Mouse (Mus musculus) kidney, adult 8-10 months (tissue): Measurements from ENCODE around the gene Snca.

Experiments
- DNase-seq, 2 experiments: peaks; one replicate each; pipeline ENCODE4 v3.0.0; 2022

The Snca gene

DNA sequence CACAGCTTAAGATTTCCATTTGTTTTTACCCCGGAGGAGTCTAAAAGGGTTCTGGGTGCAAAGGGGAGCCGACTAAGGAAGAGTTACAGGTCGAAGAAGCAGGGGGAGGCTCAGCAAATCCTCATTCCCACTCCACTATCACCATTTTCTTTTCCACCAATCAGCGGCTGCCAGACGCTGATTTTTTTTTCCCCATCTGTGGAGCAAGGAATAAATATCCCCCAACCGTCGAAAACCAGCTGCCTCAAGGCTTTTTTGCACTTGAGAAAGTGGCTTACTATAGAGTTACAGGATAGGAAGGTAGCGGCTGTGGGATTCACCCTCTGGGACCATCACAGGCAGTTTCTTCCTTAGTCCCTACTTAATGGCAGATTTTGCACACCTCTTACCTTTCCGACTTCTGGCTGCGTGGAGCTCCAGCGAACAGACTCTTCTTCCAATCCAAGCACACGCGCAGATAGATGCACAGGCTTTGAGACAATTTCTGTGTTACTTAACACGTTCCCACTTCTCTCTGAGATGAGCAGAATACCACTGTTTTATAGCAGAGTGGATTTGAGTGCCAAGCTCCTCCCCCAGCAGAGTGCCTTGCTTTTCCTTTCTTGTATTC, at the start of gene Snca:
TSS of gene Snca (minus strand) at position 574 of the 610 bp plus-strand sequence.
- no peak for DNase-seq

DNA sequence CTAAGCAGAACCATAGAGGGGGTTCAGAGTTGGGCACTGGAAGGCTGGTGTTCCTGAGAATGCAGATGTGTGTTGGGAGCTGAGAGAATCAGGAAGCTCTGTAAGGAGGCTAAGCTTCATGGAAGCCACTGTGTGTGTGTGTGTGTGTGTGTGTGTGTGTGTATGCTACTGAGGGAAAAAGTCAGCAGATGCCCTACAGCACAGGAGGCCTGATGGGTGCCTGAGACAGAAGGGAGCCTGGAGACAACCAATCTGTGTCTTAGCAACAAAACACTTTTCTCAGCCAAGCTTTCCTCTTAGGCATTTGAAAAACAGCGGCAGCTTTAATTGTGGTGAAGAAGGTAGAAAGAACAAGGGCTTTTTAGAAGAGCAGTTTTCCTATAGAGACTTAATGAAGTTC, 40.5 kb upstream of the Snca start:
- no peak for DNase-seq

DNA sequence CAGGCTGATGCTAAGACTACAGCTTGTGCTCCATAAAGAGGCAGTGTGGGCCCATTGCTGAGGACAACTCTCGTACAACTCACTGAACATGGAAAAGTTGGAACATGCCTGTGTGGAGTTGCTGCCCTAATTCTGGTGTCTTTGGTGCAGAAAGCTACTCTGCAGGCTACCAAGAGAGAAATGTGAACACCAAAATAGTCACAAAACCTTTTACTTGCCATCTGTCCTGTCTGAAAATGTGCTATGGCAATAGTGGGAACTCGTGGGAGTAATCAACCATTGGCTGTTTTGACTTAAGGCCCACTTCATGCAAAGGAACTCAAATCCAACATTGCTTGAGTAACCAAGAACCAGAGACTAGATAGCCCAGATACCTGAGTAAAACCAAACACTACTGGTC, 26.9 kb upstream of the Snca start:
- DNase-seq, result no peak

DNA sequence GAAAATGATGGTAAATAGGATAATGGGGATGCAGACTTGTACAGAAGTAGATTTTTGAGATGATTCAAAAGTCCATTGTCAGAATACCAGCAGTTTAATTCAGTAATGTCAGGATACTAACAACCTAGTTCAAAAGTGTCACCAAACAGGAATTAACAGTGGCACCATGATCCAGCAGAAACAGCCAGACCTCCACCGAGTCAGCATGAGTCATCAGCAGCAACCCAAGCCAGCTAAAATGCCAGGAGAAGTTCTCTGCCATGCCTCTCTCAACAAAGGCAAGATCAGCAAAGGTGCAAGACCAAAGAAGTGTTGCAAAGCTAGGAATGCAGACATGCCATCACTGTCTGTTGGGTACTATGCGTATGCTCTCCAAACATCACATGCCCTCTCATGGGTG, 22.0 kb upstream of the Snca start:
- no peak for DNase-seq

DNA sequence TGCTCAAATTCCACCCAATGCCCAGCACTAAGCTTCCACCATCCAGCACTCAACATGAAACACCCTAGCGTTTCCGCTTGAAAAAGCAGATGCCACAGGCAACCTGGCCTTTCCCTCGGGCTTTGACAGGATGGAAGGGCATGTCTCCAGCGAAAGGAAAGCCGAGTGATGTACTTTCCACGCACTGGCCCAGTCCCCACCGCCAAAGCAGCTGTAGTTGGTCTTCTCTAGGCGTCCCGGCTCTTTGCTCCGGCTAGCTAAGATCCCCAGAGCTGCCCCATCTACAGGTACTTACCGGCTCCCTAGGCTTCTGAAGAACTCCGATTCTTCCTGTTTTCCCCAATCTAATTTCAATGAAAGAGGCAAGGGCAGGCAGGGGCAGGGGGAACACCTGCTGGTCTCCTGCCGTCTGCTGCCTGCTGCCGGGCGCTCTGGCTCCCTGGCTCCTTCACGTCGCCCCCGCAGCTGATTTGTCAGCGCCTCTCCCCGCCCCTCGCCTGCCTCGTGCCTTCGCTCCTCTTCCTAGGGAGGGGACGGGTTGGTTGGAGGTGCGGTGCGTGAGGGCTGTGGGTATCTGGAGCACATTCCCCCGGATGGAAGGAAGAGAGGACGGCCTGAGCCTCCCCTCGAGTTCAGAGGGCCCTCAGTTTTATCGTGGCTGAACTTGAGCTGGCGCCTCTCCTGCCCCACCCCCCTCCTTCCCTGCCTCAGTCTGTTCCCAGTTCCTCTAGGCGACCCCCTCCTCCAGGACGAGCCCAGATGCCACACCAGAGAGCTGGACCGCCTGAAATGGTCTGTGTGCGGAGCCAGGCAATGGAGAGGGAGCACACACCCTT, 1.0 kb downstream of the Snca start:
- peak; percentile 6 to 28 for DNase-seq

- no peak for DNase-seq
Measured at GRCm38 (mm10) chr6:60828047-60828428, 1.6 kb downstream of the Snca start.

DNA sequence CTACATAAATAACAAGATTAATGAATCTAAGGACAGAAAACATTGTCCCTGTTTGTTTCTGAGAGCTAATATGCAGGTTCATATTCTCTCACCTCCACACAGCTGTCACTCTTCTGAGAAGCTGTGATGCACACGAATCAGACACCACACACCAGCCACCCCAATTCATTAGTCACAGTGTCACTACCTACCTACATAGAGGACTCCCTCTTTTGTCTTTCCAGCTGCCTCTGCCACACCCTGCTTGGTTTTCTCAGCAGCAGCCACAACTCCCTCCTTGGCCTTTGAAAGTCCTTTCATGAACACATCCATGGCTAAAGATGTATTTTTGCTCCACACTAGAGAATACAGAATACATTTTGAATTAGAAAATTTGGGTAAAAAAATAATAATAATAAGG, 2.4 kb downstream of the Snca start:
- DNase-seq, result no peak

GRCm38 (mm10) chr6:60819272-60819671, 10.4 kb downstream of the Snca start:
- DNase-seq, result no peak

GRCm38 (mm10) chr6:60813516-60813915, 16.1 kb downstream of the Snca start:
- DNase-seq, result no peak

DNA sequence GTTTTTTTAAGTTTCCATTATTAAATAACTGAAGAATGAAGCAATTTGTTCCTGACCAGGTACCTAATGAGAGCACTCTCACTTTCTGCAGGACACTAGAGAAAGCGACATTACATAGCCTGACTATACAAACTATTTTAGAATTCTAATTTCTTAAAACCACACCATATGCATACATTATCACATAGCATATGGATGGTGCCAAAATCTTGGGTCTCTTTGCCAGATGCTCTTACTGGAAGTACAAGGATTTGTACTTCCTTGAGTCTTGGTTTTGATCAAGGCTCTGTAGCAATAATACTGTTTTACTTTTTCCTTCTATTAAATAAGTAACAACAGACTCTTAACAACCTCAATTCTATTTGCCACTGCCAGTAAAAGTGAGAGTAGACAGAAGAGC, 31.4 kb downstream of the Snca start:
- no peak for DNase-seq

DNA sequence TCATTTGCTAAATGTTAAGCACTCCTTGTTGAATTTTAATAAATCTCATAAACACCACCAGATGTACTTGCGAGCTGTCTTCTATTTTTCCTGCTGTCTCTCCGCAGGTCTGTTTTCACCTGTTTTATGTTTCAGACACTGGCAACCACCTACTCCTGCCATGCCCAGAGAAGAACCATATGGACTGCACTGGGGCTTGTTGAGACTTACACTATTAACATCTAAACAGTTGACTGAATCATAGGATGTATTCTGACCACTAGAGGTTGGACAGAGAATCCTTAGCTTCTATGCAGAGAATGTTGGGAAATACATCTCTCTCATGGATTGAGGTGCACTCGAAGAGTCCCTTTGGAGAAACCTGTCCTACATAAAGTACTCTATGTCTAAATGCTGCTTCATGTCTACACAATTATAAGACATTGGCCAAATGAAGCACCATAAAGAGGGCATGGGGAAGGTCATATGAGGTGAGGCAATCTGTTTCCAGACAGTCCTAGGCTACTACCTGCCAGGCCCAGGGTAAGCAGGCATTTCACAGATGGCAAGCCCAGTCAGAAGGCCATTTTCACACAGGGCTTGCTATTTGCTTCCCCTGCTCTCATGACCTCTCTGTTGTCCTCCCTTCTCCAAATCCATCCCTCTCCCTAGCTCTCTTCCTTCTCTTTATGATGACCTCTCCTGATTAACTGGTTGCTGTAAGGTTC, 35.8 kb downstream of the Snca start:
- no peak for DNase-seq

GRCm38 (mm10) chr6:60786955-60787354, 42.7 kb downstream of the Snca start:
- no peak for DNase-seq

GRCm38 (mm10) chr6:60771899-60772298, 57.8 kb downstream of the Snca start:
- no peak for DNase-seq

DNA sequence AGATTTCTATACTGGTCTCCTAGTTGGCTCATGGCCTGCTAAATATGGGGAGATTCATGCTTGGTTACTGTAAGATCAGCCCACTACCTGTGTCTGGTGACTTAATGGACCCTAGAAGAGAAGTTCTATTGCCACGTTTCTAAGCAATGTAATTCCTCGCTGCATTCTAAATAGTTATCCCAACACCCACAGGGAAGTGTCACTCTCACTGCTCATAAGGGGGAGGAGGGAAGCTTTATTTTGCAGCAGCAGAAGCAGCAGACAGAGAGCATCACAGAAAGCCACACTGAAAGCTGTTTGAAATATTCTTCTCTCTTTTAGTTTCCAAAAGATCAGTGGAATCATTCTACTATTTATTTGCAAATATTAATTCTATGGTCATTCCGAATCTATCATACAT, 64.0 kb downstream of the Snca start:
- DNase-seq, result no peak

DNA sequence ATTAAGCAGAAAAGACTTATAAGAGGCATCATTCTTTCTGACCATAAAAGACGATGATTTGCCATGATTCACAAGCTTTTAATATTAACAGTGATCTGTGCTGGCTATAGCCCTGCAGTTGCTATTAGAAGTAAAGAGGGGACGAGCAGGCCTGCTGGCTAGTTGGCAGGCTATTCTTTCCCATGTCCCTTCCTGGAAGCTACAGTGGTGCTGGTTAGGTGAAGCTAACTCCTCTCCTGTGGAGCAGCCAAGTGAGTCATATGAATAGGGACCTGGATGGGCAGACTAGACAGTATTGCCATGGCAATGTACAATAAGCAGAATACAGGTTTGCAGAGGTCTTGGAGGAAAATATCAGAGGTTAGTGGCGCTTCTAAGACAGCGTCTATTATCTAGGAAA, 66.8 kb downstream of the Snca start:
- no peak for DNase-seq

GRCm38 (mm10) chr6:60761710-60762109, 67.9 kb downstream of the Snca start:
- no peak for DNase-seq

GRCm38 (mm10) chr6:60754975-60755374, 74.7 kb downstream of the Snca start:
- DNase-seq, result no peak

DNA sequence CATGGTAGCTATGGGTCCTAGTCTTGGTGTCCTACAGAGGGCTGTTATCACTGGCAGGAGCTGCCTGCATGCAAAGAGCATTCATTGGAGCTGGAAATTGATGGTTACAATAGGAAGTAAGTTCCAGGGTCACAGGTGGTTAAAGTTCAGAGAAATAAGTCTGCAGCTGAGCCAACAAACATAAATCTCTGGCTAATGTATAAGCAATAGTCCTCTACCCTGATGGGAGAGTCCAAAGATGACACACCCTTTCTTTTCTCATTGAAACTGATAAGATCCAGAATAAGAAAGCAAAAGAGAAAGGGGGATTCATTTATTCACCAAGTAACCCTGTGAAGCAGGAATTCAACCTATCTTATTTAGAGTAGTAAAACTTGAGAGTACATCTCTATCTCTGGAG, 83.7 kb downstream of the Snca start:
- no peak for DNase-seq

DNA sequence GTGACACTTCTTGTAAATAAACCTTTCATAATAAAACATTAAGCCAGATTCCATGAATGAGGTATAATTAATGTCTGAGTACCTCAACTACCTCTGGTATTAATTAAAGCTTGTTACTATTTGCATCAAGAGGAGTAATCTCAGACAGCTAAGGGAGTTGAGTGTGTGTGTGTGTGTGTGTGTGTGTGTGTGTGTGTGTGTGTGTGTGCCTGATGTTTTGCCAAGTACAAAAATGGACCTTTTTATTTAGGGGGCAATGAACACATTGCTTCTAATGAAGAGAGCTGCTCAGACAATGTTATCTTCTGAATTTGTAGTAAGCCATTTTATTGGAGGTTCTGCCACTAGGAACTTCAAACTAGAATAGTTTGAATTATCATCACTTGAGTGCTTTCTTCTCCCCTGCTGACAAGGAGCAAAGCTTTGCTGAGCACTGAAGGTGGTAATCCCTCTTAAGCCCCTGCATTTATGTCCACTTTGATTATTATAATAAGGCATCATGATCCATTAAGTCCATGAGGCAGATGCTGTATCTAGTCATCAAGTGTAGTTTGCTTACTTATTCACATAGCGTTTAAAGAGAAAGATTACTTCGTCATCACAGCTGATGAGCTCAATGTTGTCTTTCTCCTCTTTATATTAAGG, 88.1 kb downstream of the Snca start:
- DNase-seq, result no peak

- DNase-seq, result no peak
Measured at GRCm38 (mm10) chr6:60739776-60740175, 89.9 kb downstream of the Snca start.

DNA sequence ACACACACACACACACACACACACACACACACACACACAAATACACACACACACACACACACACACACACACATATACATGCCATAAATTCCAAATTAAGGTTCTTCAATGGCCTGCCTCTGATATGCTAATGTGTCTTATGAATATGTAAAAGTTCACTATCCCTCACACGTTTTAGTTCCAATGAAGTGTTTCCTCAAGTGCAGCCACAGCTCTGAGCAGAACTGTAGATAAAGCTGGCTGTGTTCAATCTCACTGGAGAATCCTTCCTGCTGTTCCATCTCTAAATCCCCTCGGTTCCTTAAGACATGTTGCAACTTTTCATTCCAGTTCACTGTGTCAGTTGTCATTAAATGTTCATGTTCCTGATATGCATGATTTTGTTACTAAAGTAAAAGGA, 98.5 kb downstream of the Snca start:
- DNase-seq, result no peak

DNA sequence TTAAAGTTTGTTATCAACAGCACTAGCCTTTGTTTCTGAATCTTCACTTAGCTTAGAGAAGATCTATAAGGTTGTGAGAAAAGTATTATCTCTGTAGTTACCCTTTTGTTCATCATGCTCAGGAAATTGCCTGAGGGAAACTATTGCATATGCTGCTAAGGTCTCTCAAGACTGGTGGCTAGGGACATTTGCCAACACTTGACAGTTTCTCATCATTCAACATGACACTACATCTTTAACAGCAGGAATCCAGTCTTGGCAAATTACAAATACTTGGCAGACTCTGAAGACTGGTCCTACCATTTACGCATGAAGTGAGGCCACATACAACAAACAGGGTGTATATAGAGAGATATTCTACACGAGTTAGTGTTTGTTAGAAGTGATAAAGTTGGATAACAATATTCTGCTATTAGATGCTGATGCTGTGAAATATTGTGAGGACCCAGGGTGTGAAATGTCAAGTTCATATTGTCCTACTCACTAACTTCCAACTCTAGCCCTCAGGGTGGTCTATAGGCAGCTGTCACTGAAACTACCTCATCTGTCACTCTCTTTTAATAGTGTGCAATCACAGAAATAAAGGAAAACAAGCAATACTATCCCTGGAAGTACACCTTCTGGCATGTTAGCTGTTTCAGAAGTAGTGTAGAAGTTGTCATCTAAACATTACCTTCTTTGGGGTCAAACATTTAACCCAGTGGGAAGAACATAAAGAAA, 105.4 kb downstream of the Snca start:
- no peak for DNase-seq

GRCm38 (mm10) chr6:60717566-60717965, 112.1 kb downstream of the Snca start:
- DNase-seq, result no peak
